Mouse (Mus musculus) thymus, adult 2 months (tissue): ENCODE measurements at regions not wholly inside any gene's neighbourhood (a gene's known extent, or its start where the extent isn't known, plus 50 kb on each side); places are given as distances from the start of the nearest gene placed in this dataset.

Source experiments
- CTCF ChIP-seq: fragments of 200-500 bp; IDR thresholded peaks from 2 replicates; pipeline ENCODE4 v1.5.1; 2012; ENCODE audit warnings: mild to moderate bottlenecking, control low read depth, low read length, moderate library complexity, borderline replicate concordance; ENCODE audit not compliant: control insufficient read depth, poor library complexity, insufficient read depth; ENCODE audit errors: extremely low read depth
- POLR2A ChIP-seq: fragments of 200-500 bp; IDR thresholded peaks from 2 replicates; pipeline ENCODE4 v1.6.1; 2012; ENCODE audit warnings: mild to moderate bottlenecking, low read length, control low read depth, moderate library complexity; ENCODE audit not compliant: control insufficient read depth, poor library complexity, insufficient read depth; ENCODE audit errors: extremely low read depth

GRCm38 (mm10) chrX:11861119-11861708 is 298.9 kb downstream of the Bcor start:
- no peak for TF ChIP-seq POLR2A
- no peak for TF ChIP-seq CTCF
